Mouse (Mus musculus) right cerebral cortex, postnatal 10 days (tissue): ENCODE results near the gene Spef2.

Experiments
- DNase-seq, 2 experiments: peaks; one replicate each; pipeline ENCODE4 v3.0.0; 2021; ENCODE audit warnings: low spot score in 2 of 2

The Spef2 gene

GRCm38 (mm10) chr15:9535200-9535599 is 213.5 kb downstream of the Spef2 start:
- no peak for DNase-seq

GRCm38 (mm10) chr15:9533356-9533902 is 215.2 kb downstream of the Spef2 start:
- no peak for DNase-seq

- no peak for DNase-seq
Measured at GRCm38 (mm10) chr15:9530076-9530475, 218.6 kb downstream of the Spef2 start, which contains the start of gene Il7r. TSS of gene Il7r (minus strand) at chr15:9530176.

DNA sequence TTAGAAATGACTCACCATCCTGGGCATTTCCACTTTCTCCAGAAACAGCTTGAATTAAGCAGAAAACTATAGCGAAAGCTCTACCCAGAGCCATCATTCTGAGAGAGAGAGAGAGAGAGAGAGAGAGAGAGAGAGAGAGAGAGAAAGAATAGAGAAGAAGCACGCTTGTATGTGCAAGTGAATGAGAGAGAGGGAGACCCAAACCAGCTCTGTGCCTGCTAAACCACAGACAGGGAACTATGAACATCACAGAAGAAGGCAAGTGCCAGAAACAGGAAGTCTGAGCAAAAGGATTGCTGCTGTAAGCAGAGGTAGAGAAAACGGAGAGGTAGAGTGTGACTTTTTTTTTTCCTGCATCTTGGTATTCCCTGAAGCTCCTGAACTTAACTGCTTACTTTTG is 219.0 kb downstream of the Spef2 start:
- no peak for DNase-seq
